Mouse (Mus musculus): ENCODE results near the gene Fcgr3. TPM values are rescaled to one million over a fixed set of nuclear protein-coding genes. Genes with fewer than 3 reads are reported as not detected.
A peak's percentile ranks its signal among the peaks of the same experiment; 100 is the strongest.

The Fcgr3 gene
- polyA plus RNA-seq, 1 experiment from 2014 or later: 5.3 TPM

GRCm38 (mm10) chr1:171049263-171049662 is 15.5 kb downstream of the Fcgr3 start:
- 46% methylated on average over 10 of the region's 10 CpGs for WGBS
- no peaks in the 10 kb centered on the region; the same call in 1 of the 2 replicates for H3K4me1 ChIP-seq (replicated peaks)
- H3K4me3 ChIP-seq (replicated peaks): no peak overlapping the region
- no peak for ATAC-seq (ENCODE audit: insufficient number of reproducible peaks, insufficient read depth, low FRiP score, low TSS enrichment, low read depth)
- H3K36me3 ChIP-seq: no peaks in the 10 kb centered on the region
- no peak overlapping the region for H3K9ac ChIP-seq (replicated peaks)
- H3K9me3 ChIP-seq: no peaks in the 10 kb centered on the region
- H3K27me3 ChIP-seq: no peaks in the 10 kb centered on the region; the same call in 1 of the 2 replicates
- H3K4me2 ChIP-seq: 0 out of 2 replicates have a peak overlapping the region, but pooled peaks have one; percentile 11
- no peak overlapping the region for H3K27ac ChIP-seq

DNA sequence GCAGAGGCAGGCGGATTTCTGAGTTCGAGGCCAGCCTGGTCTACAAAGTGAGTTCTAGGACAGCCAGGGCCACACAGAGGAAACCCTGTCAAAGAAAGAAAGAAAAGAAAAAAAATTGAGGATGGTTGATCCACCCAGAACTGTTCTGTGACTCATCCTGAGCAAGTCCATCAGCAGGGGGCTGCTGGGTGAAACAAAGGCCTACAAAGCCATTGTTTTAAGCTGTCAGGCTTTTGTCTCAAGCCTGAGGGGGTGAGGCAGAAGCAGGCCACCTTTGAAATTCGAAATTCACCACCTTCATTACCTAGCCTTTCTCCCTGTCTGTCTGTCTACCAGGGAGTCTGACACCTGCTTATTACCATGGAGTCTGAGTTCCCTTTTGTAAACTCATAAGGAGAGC is 18.2 kb downstream of the Fcgr3 start:
- Histone ChIP-seq H3K4me1 (replicated peaks) (no peaks in the 10 kb centered on the region; the same call in 1 of the 2 replicates), H3K27me3 (no peaks in the 10 kb centered on the region; the same call in 1 of the 2 replicates), H3K27ac (no peak overlapping the region), H3K4me3 (replicated peaks) (no peak overlapping the region), H3K9me3 (no peaks in the 10 kb centered on the region), H3K36me3 (no peaks in the 10 kb centered on the region), H3K4me2 (no peak overlapping the region), H3K9ac (replicated peaks) (no peak overlapping the region)
- ATAC-seq (ENCODE audit: insufficient number of reproducible peaks, insufficient read depth, low FRiP score, low TSS enrichment, low read depth): no peak
- 76% methylated on average over 3 of the region's 3 CpGs for WGBS

DNA sequence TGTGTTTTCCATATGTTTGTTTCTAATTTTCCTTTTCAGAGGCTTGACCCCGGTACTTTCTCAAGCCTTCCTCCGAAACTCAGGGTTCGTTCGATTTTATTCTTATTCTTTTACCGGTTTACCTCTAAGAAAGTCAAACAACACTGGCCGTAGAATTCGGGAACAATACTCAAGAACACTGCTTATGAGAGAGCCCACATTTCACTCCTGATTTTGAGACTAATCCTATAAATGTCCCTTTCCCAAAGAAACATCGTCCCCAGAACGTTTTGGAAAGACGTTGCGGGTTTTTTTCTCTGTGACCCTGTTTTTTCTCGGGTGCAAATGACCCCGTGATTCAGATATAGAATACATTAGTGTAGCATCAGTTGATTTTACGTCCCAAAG is 19.7 kb downstream of the Fcgr3 start:
- peak overlapping the region; percentile 49 for H3K4me2 ChIP-seq
- H3K9ac ChIP-seq (replicated peaks): no peak overlapping the region; the same call in 1 of the 2 replicates
- no peak for ATAC-seq (ENCODE audit: insufficient number of reproducible peaks, insufficient read depth, low FRiP score, low TSS enrichment, low read depth)
- no peak overlapping the region for H3K27ac ChIP-seq
- H3K4me1 ChIP-seq (replicated peaks): no peaks in the 10 kb centered on the region; the same call in 1 of the 2 replicates
- H3K9me3 ChIP-seq: no peaks in the 10 kb centered on the region
- no peaks in the 10 kb centered on the region; the same call in 1 of the 2 replicates for H3K27me3 ChIP-seq
- 11% methylated on average over 14 of the region's 14 CpGs for WGBS
- H3K36me3 ChIP-seq: no peaks in the 10 kb centered on the region
- peak overlapping the region; percentile 61 for H3K4me3 ChIP-seq (replicated peaks)

DNA sequence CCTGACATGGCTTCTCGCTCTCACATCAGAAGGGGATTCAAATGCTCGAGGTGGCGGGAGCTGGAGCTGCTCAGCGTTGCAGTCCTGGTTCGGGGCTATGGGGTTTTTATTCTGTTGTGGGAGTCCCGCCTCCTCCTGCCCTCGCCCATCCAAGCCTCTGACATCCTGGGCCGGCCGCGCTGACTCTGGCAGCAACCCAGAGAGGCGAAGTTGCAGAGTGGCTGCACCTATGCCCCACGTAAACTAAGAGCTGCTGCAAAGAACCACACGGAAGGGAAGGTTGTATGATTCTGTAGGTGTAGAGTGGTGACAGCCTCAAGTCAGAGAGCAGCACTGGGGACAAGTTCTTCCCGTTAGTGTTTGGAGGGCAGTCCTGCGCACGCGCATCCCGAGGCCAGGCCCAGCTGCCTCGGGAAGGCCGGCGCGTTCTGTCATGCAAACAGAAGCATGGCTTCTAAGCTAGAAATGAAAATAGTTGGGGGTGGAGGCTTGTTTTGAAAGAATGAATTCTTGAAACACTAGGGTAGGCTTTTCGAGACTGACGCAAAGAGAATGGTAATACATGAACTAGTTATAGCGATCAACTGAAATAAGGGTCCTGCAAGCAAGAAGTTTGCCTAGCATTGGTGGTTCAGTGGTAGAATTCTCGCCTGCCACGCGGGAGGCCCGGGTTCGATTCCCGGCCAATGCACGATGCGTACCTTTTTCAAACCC is 20.2 kb downstream of the Fcgr3 start:
- WGBS: under 1% methylated on average over 33 of the region's 33 CpGs
- peak overlapping the region; percentile 59 for H3K9ac ChIP-seq (replicated peaks)
- peak overlapping the region; percentile 61 for H3K4me3 ChIP-seq (replicated peaks)
- peak overlapping the region; percentile 79 for H3K27ac ChIP-seq
- ATAC-seq (ENCODE audit: insufficient number of reproducible peaks, insufficient read depth, low FRiP score, low TSS enrichment, low read depth): peak; percentile 91
- H3K27me3 ChIP-seq: no peaks in the 10 kb centered on the region; the same call in 1 of the 2 replicates
- H3K4me2 ChIP-seq: peak overlapping the region; percentile 51
- no peaks in the 10 kb centered on the region for H3K36me3 ChIP-seq
- no peaks in the 10 kb centered on the region; the same call in 1 of the 2 replicates for H3K4me1 ChIP-seq (replicated peaks)
- H3K9me3 ChIP-seq: no peaks in the 10 kb centered on the region

GRCm38 (mm10) chr1:171043594-171044153 is 21.1 kb downstream of the Fcgr3 start:
- H3K9ac ChIP-seq (replicated peaks): peak overlapping the region; percentile 59; the same call in 1 of the 2 replicates
- H3K4me2 ChIP-seq: peak overlapping the region; percentile 51
- H3K9me3 ChIP-seq: no peaks in the 10 kb centered on the region
- H3K27me3 ChIP-seq: no peaks in the 10 kb centered on the region
- H3K4me3 ChIP-seq (replicated peaks): peak overlapping the region; percentile 61
- no peak for ATAC-seq (ENCODE audit: insufficient number of reproducible peaks, insufficient read depth, low FRiP score, low TSS enrichment, low read depth)
- WGBS: 69% methylated on average over 3 of the region's 3 CpGs
- no peaks in the 10 kb centered on the region; the same call in 1 of the 2 replicates for H3K4me1 ChIP-seq (replicated peaks)
- no peaks in the 10 kb centered on the region for H3K36me3 ChIP-seq
- peak overlapping the region; percentile 79; the same call in 1 of the 2 replicates for H3K27ac ChIP-seq

DNA sequence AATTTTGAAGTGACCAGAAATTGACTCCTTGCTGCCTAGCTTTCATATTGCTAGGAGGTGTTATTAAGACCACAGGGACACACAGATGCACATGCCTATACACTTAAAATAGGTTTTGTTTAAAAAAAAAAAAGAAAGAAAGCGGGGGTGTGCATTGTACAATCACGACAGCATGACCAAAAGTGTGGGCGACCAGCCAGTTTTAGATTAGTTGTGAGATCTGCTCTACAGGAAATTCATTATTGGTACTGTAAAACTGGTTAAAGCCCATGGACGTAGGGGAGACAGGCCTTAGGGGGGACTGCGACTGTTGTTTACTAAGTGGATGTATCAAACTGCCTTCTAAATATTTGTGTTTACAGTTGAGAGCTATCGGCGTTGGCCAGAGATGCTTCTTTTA is 24.9 kb downstream of the Fcgr3 start:
- Histone ChIP-seq H3K9ac (replicated peaks) (no peak overlapping the region), H3K27ac (no peak overlapping the region), H3K36me3 (no peaks in the 10 kb centered on the region), H3K9me3 (no peaks in the 10 kb centered on the region), H3K27me3 (peaks cover 13% of the 10 kb centered on the region), H3K4me2 (no peak overlapping the region), H3K4me3 (replicated peaks) (no peak overlapping the region), H3K4me1 (replicated peaks) (0 out of 2 replicates have a peak, but pooled peaks cover 3% of the 10 kb centered on the region)
- 82% methylated on average over 7 of the region's 7 CpGs for WGBS
- no peak for ATAC-seq (ENCODE audit: insufficient number of reproducible peaks, insufficient read depth, low FRiP score, low TSS enrichment, low read depth)

DNA sequence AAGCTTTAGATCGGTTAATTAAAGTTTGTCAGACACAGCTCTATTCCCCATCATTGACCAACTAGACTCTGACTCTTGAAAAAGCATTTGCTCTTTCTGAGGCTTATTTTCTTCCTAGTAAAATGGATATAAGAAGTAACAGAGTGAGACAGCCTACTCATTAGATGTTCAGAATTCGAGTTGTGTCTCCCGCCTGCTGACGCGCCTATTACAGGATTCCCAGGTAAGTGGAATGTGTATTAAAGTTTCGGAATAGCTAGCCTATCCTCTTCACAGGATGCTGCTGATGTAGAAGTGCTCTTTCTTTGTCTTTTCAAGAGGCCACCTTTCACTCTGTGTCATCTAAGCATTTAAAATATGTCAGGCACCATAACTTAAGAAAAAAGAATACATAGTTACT is 25.6 kb downstream of the Fcgr3 start:
- Histone ChIP-seq H3K4me1 (replicated peaks) (0 out of 2 replicates have a peak, but pooled peaks cover 7% of the 10 kb centered on the region), H3K4me3 (replicated peaks) (no peak overlapping the region), H3K4me2 (no peak overlapping the region)

GRCm38 (mm10) chr1:171037861-171038721 is 26.6 kb downstream of the Fcgr3 start:
- ATAC-seq (ENCODE audit: insufficient number of reproducible peaks, insufficient read depth, low FRiP score, low TSS enrichment, low read depth): peak; percentile 75
- WGBS: under 1% methylated on average over 47 of the region's 47 CpGs
- H3K27ac ChIP-seq: peak overlapping the region; percentile 70

More for the DNA sequence above, 25.6 kb downstream of the Fcgr3 start:
- Histone ChIP-seq H3K36me3 (no peaks in the 10 kb centered on the region), H3K9me3 (no peaks in the 10 kb centered on the region), H3K9ac (replicated peaks) (no peak overlapping the region), H3K27me3 (peaks cover 19% of the 10 kb centered on the region), H3K27ac (no peak overlapping the region)
- WGBS: 74% methylated on average over 6 of the region's 6 CpGs
- ATAC-seq (ENCODE audit: insufficient number of reproducible peaks, insufficient read depth, low FRiP score, low TSS enrichment, low read depth): no peak

DNA sequence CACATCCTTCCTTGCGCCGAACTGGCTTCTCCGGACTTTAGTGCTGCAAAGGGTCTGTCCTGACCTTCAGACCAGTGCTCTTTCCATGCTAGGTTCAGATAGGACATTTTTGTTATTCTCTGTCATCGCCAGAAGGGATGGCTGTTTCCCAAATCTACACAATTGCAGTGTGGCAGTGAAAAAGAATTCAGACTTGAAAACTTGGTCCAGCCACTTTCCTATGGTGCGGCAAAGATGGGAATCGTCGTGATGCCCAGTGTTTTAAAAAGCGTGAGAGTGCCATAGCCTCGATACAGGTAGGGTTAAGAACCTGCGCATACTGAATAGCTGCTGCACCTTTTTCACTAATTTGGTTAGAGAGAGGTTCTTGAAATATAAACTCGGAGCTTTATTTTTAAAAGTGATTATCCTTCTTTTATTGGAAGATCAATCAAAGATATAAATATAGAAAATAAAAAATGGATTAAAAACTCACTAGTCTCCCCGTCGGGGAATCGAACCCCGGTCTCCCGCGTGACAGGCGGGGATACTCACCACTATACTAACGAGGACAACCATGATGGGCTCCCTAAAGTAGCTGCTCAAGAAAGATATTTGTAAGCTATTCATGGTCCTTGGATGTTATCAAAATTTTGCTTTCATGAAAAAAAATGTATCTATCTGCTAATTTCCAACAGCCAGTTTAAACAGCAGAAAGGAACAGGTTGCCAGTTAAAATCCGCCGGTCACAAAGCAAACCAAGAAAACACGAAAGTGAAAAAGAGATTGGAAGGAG is 28.0 kb downstream of the Fcgr3 start:
- 5% methylated on average over 22 of the region's 22 CpGs for WGBS
- no peak overlapping the region for H3K27ac ChIP-seq
- peaks cover 11% of the 10 kb centered on the region for H3K4me1 ChIP-seq (replicated peaks)
- H3K4me3 ChIP-seq (replicated peaks): peak overlapping the region; percentile 36
- no peaks in the 10 kb centered on the region for H3K9me3 ChIP-seq
- no peak for ATAC-seq (ENCODE audit: insufficient number of reproducible peaks, insufficient read depth, low FRiP score, low TSS enrichment, low read depth)
- H3K27me3 ChIP-seq: peaks cover 38% of the 10 kb centered on the region
- peak overlapping the region; percentile 62 for H3K4me2 ChIP-seq
- H3K9ac ChIP-seq (replicated peaks): no peak overlapping the region
- no peaks in the 10 kb centered on the region for H3K36me3 ChIP-seq

More at GRCm38 (mm10) chr1:171037861-171038721, 26.6 kb downstream of the Fcgr3 start:
- Histone ChIP-seq H3K4me3 (replicated peaks) (peak overlapping the region; percentile 65), H3K27me3 (peaks cover 24% of the 10 kb centered on the region), H3K4me1 (replicated peaks) (0 out of 2 replicates have a peak, but pooled peaks cover 7% of the 10 kb centered on the region), H3K4me2 (peak overlapping the region; percentile 58), H3K36me3 (no peaks in the 10 kb centered on the region), H3K9ac (replicated peaks) (peak overlapping the region; percentile 67), H3K9me3 (no peaks in the 10 kb centered on the region)

- no peak overlapping the region for H3K9ac ChIP-seq (replicated peaks)
- no peaks in the 10 kb centered on the region for H3K9me3 ChIP-seq
- WGBS: 56% methylated on average over 11 of the region's 11 CpGs
- ATAC-seq (ENCODE audit: insufficient number of reproducible peaks, insufficient read depth, low FRiP score, low TSS enrichment, low read depth): no peak
- H3K4me3 ChIP-seq (replicated peaks): no peak overlapping the region
- peaks cover 48% of the 10 kb centered on the region for H3K27me3 ChIP-seq
- H3K27ac ChIP-seq: no peak overlapping the region
- H3K4me2 ChIP-seq: peak overlapping the region; percentile 89
- H3K4me1 ChIP-seq (replicated peaks): peaks cover 11% of the 10 kb centered on the region
- no peaks in the 10 kb centered on the region for H3K36me3 ChIP-seq
Observed at GRCm38 (mm10) chr1:171035611-171036010, 29.1 kb downstream of the Fcgr3 start.
